Mouse (Mus musculus): ENCODE data around the gene Rin2. TPM values are rescaled to one million over a fixed set of nuclear protein-coding genes. Genes with fewer than 3 reads are reported as not detected.

Rin2 gene
- total and polyA plus RNA-seq, 2 experiments from 2014 or later: 13.1 to 16.8 TPM

DNA sequence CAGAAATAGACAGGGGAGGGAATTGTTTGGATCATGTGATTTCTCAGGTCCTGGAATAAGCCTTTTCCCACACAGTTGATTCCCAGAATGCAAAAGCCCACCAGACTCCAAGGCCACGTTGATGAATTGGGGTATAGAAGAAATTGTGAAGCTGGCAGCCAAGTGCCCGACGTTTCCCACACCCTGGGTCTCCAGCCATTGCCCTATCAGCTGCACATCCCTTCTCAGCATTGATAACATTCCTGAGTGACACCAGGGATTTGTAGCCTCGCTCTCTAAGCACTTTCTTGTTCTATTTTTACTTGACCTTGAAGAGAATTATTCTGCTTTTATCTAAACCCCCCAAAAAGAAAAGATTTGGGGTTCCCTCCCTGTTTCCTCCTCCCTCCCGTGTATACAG, 142.2 kb downstream of the Rin2 start:
- Histone ChIP-seq H3K4me2 (ENCODE audit: low read depth, low read length) (no peak overlapping the region), H3K9me3 (replicated peaks; ENCODE audit: control insufficient read depth, low read length) (no peaks in the 10 kb centered on the region), H3K9ac (replicated peaks; ENCODE audit: low read depth, low read length) (no peak overlapping the region), H3K4me3 (ENCODE audit: low read depth, low read length) (no peak overlapping the region), H3K4me1 (ENCODE audit: control insufficient read depth, insufficient read depth) (peaks cover 7% of the 10 kb centered on the region), H3K27me3 (ENCODE audit: control insufficient read depth, insufficient read depth, low read length) (no peaks in the 10 kb centered on the region), H3K27ac (ENCODE audit: low read depth) (peak overlapping the region; percentile 46), H3K36me3 (replicated peaks; ENCODE audit: control insufficient read depth, insufficient read depth, low read length) (no peaks in the 10 kb centered on the region)
- TF ChIP-seq EP300 (IDR thresholded peaks at IDR 0.05; ENCODE audit: low read depth): no peak
- TF ChIP-seq CTCF (IDR thresholded peaks at IDR 0.05; ENCODE audit: low read depth): no peak
- ATAC-seq (ENCODE audit: insufficient read depth, low read depth) (0 out of 2 replicates have a peak, but pooled peaks have one; percentile 25), DNase-seq (ENCODE audit: low spot score) (peak; percentile 48)
- 12% methylated on average over 5 of the region's 5 CpGs for WGBS

DNA sequence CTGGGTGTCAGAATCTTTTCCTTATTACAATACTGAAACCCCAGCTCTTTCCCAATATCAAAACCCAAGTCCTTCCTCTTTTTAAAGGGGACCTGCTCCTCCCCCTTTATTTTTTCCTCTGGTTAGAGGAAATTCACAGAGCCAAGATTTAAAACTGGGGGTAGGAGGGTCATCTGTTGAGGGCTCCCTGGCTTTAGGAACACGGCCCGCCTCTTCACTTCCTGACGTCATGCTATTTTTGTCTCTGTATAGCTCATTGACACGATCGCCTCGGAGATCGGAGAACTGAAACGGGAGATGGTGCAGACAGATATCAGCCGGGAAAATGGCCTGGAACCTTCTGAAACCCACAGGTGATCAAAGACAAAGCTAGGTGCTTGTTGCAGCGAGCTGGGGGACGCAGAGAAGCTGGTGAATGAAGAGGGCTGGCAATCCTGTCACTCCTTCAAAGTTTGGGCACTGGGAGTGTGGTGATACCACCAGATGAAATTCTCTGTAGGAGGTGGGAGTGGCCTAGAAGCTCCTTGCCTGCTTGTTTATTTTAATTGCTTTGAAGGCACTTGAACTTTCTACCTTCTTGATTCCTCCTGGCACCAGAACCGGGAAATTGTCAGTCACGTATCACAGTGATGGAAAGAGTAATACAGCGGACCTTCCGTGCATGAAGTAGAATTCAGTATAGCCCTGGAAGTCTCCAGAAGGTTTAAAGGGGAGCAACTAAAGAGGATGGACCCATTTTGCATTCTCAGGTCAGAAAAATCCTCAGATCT, 147.2 kb downstream of the Rin2 start:
- 0 out of 2 replicates have a peak overlapping the region, but pooled peaks have one; percentile 34 for H3K27ac ChIP-seq (ENCODE audit: low read depth)
- no peaks in the 10 kb centered on the region for H3K9me3 ChIP-seq (replicated peaks; ENCODE audit: control insufficient read depth, low read length)
- H3K9ac ChIP-seq (replicated peaks; ENCODE audit: low read depth, low read length): no peak overlapping the region
- DNase-seq (ENCODE audit: low spot score) (no peak), ATAC-seq (ENCODE audit: insufficient read depth, low read depth) (no peak)
- H3K4me3 ChIP-seq (ENCODE audit: low read depth, low read length): peak overlapping the region; percentile 29
- H3K36me3 ChIP-seq (replicated peaks; ENCODE audit: control insufficient read depth, insufficient read depth, low read length): no peaks in the 10 kb centered on the region
- TF ChIP-seq CTCF (IDR thresholded peaks at IDR 0.05; ENCODE audit: low read depth) (no peak), EP300 (IDR thresholded peaks at IDR 0.05; ENCODE audit: low read depth) (no peak)
- peaks cover 5% of the 10 kb centered on the region for H3K4me1 ChIP-seq (ENCODE audit: control insufficient read depth, insufficient read depth)
- WGBS: 52% methylated on average over 15 of the region's 15 CpGs
- no peaks in the 10 kb centered on the region for H3K27me3 ChIP-seq (ENCODE audit: control insufficient read depth, insufficient read depth, low read length)
- peak overlapping the region; percentile 48 for H3K4me2 ChIP-seq (ENCODE audit: low read depth, low read length)

DNA sequence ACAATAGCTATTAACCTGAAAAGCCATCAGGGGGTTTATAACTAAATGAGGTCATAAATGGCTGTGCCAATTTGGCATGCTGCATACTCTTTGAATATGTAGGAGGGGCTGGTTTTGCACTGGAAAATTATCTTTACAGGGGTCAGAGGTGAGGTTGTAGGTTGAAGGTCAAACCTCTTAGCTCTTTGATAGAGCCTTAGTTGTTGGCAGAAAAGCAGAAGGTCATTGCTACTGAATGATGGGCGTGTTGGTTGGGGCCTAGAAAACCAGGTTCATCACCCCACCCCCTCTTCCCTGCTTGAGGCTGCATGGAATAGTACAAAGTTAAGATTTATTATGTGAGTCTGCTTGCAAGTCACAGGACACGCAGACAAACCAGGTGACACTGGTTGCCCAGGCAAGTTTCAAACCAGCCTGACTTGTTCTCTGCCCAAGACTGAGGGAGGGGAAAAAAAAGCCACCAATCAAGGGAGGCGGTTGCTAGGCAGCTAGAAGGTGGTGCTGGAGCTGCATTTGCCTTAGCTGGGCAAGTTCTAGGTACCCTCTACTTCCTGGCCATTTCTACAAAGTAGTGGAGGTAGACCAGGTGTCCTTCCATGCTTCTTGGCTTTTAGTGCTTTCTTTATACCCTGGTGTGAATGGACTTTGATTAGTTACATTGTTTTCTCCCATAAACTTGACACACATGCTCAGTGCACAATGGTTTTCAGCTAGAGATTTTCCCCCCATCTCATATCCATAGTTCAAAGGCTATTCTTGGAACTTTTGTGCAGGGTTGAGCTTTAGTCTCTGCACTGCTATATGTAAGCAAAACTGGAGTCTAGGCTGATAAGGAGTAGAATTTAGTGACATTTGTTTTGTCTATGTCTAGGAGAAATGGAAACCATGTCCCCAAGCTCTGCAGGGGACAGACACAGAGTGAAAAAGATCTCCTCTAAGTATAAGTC, 148.0 kb downstream of the Rin2 start:
- Histone ChIP-seq H3K27ac (ENCODE audit: low read depth) (no peak overlapping the region), H3K4me3 (ENCODE audit: low read depth, low read length) (peak overlapping the region; percentile 29; the same call in 1 of the 2 replicates), H3K36me3 (replicated peaks; ENCODE audit: control insufficient read depth, insufficient read depth, low read length) (no peaks in the 10 kb centered on the region), H3K4me1 (ENCODE audit: control insufficient read depth, insufficient read depth) (no peaks in the 10 kb centered on the region), H3K9me3 (replicated peaks; ENCODE audit: control insufficient read depth, low read length) (no peaks in the 10 kb centered on the region), H3K9ac (replicated peaks; ENCODE audit: low read depth, low read length) (no peak overlapping the region), H3K4me2 (ENCODE audit: low read depth, low read length) (peak overlapping the region; percentile 48), H3K27me3 (ENCODE audit: control insufficient read depth, insufficient read depth, low read length) (no peaks in the 10 kb centered on the region)
- TF ChIP-seq EP300 (IDR thresholded peaks at IDR 0.05; ENCODE audit: low read depth): no peak
- TF ChIP-seq CTCF (IDR thresholded peaks at IDR 0.05; ENCODE audit: low read depth): no peak
- DNase-seq (ENCODE audit: low spot score) (no peak), ATAC-seq (ENCODE audit: insufficient read depth, low read depth) (no peak)
- WGBS: 80% methylated on average over 3 of the region's 3 CpGs

DNA sequence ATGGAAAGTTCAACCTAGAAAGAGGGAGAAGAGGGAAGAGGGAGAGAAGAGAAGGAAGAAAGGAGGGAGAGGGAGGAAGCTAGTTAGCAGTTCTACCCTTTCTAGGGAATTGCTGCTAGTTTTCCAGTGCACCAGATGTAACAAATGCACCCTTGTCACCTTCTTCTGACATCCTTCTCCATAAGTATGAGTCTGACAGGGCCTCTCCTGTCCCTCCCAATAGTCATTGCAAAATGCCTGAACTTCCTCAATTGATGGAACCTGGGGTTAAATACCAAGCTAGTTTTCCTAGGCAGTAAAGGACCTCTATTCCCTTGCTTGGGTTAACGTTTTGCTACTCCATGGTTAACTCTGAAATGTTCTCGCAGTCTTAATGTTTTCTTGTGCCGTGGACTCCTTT, 149.7 kb downstream of the Rin2 start:
- TF ChIP-seq EP300 (IDR thresholded peaks at IDR 0.05; ENCODE audit: low read depth) (no peak), CTCF (IDR thresholded peaks at IDR 0.05; ENCODE audit: low read depth) (no peak)
- no peaks in the 10 kb centered on the region for H3K36me3 ChIP-seq (replicated peaks; ENCODE audit: control insufficient read depth, insufficient read depth, low read length)
- DNase-seq (ENCODE audit: low spot score) (no peak), ATAC-seq (ENCODE audit: insufficient read depth, low read depth) (no peak)
- no peak overlapping the region for H3K9ac ChIP-seq (replicated peaks; ENCODE audit: low read depth, low read length)
- no peak overlapping the region for H3K4me3 ChIP-seq (ENCODE audit: low read depth, low read length)
- no peaks in the 10 kb centered on the region for H3K9me3 ChIP-seq (replicated peaks; ENCODE audit: control insufficient read depth, low read length)
- no peaks in the 10 kb centered on the region for H3K27me3 ChIP-seq (ENCODE audit: control insufficient read depth, insufficient read depth, low read length)
- no peaks in the 10 kb centered on the region for H3K4me1 ChIP-seq (ENCODE audit: control insufficient read depth, insufficient read depth)
- no peak overlapping the region for H3K27ac ChIP-seq (ENCODE audit: low read depth)
- no peak overlapping the region for H3K4me2 ChIP-seq (ENCODE audit: low read depth, low read length)
- 89% methylated on average over 3 of the region's 3 CpGs for WGBS

DNA sequence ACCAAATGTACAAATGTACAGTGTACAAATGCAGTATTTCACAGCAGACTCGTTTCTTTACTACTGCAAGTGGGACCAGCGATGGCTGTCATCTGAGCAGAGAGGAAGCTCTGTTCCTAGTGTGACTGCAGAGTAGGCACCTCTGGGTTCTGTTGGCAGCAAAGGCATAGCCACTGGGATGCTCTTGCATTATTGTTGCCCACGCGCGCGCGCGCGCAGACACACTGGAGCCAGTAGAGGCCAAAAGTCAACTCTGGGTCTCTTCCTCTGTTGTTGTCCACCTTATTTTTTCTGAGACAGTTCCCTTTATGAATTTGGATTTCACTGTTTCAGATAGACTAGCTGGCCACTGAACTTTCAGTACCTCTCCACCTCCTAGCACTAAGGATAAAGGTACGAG, 150.2 kb downstream of the Rin2 start:
- Histone ChIP-seq H3K36me3 (replicated peaks; ENCODE audit: control insufficient read depth, insufficient read depth, low read length) (no peaks in the 10 kb centered on the region), H3K27ac (ENCODE audit: low read depth) (no peak overlapping the region), H3K4me2 (ENCODE audit: low read depth, low read length) (no peak overlapping the region), H3K4me3 (ENCODE audit: low read depth, low read length) (no peak overlapping the region), H3K9ac (replicated peaks; ENCODE audit: low read depth, low read length) (no peak overlapping the region), H3K9me3 (replicated peaks; ENCODE audit: control insufficient read depth, low read length) (no peaks in the 10 kb centered on the region), H3K27me3 (ENCODE audit: control insufficient read depth, insufficient read depth, low read length) (no peaks in the 10 kb centered on the region), H3K4me1 (ENCODE audit: control insufficient read depth, insufficient read depth) (no peaks in the 10 kb centered on the region)
- no peak for DNase-seq (ENCODE audit: low spot score)
- 95% methylated on average over 10 of the region's 10 CpGs for WGBS
- ATAC-seq (ENCODE audit: insufficient read depth, low read depth): no peak
- TF ChIP-seq CTCF (IDR thresholded peaks at IDR 0.05; ENCODE audit: low read depth): no peak
- no peak for TF ChIP-seq EP300 (IDR thresholded peaks at IDR 0.05; ENCODE audit: low read depth)
